Mouse (Mus musculus): ENCODE measurements around the gene Pycr1.

Gene Pycr1

DNA sequence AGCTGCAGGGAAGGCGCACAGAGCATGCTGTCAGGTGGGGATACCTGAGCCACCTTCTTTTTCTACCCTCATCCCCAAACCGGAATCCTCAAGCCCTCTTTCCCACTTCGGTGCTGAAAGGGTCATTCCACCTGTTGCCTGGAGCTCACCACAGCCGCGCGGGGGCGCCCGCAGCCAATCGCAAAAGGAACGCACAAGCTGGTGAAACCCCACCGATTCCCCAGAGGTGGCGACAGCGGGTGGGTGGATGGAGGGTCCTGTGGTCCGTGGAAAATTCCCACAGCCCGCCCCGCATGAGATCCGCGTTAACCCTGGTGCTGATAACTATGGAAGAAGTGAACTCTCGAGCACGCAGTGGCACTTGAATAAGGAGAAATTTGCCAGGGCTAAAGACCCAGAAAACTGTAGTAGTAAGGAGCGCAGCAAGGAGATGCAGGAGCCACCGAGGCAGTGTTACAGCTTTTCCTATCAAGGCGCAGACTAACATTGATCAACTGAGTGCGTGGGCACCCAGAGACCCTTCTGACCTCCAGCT lies 15.4 kb upstream of the Pycr1 start:
- DNase-seq (ENCODE audit: extremely low read depth, low read depth) = no peak

DNA sequence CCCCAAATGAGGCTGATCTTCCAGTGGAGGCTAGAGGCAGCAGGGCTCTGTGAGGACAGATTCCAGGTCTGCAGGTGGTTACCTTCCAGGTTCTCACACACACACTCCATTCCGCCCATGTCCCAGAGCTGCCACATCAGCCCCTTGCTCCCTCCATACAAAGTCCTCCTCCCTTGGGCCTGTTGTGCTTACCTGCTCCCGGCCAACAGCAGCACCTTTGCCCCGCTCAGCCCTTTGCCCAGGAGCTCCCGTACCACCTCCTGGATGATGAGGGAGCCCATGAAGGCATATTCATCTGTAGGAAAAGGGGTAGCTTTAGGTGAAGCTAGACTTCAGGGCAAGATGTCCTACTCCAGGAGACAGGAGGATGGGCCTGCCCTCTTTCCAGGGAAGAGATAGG lies 13.7 kb upstream of the Pycr1 start:
- no peak for DNase-seq (ENCODE audit: extremely low read depth, low read depth)

DNA sequence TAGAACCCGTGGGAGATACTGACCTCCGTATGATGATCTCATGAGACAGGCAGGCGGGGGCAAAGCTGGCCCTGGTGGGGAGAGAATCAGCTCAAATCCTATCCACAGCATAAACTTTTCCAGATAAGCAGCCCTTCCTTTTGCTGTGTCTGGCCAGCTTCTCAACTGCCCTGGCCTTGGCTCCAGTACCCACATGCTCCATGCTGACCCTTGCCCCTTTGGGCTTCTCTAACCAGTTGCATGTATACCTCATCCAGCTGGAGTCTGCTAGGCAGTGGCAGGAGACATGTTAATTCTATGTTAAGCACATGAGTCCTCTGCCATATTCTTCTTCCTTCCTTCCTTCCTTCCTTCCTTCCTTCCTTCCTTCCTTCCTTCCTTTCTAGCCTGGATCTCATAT lies 11.2 kb upstream of the Pycr1 start:
- no peak for DNase-seq (ENCODE audit: extremely low read depth, low read depth)

DNA sequence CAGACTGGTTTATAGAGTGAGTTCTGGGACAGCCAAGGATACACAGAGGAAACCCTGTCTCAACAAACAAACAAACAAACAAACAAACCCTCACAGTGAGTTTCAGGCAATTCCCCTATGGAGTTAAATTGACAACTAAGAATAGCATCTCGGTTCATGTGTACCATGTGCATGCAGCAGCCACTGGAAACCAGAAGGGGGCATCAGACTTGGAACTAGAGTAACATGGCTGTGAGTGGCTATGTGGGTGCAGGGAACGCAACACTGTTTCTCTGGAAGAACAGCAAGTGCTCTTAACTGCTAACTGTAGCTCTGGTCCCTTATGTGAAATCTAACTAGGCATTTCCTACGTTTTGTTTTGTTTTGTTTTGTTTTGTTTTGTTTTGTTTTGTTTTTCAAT lies 8.3 kb upstream of the Pycr1 start:
- DNase-seq (ENCODE audit: extremely low read depth, low read depth) = no peak

DNA sequence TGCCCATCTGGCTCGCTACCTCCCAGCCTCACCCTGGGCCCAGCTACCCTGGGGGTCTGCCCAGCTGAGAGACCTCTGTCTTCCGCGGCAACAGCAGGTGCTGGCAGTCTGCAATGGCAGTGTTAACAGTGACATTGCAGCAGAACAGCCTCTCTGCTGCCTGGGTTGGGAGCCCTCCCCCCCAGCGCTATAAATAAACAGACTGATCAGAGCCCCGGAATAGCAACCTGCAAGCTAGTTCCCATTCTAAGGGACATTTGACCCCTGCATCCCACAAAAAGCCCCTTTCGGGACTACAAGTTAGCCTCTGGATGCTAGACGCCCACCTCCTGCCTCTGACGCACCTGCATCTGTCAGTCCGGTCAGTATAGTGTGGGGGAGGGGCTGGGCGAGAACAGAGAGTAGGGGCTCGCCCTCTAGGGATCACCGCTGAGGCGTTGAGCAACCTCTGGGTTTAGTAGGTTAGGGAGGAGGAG lies 4.5 kb upstream of the Pycr1 start, which contains the start of gene Myadml2:
Gene Myadml2, minus strand, starts transcription at position 158 of the 476 bp plus-strand sequence.
- DNase-seq (ENCODE audit: extremely low read depth, low read depth) = no peak

- DNase-seq (ENCODE audit: extremely low read depth, low read depth) = no peak
These were observed 3.7 kb upstream of the Pycr1 start for GRCm38 (mm10) chr11:120647047-120647830.

DNA sequence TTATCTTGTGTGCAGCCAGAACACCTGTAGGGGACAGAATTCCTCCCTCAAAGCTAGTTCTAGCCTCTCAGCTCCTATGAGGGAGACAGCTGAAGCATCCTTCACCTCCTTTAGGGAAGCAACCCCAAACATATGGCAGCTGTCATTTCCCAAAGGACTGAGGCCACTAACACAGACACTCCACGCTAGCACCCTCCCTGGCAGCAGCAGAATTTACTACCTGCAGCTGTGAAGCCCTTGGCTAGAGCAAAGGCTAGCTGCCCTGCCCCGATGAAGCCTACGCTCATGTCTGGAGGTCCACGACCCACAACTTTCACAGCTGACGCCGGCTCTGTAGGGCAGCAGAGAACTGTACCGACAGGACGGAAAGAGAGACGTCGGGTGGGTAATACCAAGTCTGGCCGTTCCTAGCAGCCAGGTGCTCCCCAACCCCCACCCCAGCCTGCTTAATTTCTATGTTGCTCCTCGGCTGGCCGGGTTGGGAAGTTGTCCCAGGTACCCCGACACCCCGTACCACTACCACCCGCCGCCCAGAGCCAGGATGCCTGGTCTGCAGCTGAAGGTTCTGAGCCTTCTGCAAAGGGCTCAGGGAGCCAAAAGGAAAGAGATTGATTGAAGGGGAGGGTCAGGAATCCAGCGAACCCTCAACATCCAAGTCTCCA lies 499 bp downstream of the Pycr1 start:
- DNase-seq (ENCODE audit: extremely low read depth, low read depth) = no peak

DNA sequence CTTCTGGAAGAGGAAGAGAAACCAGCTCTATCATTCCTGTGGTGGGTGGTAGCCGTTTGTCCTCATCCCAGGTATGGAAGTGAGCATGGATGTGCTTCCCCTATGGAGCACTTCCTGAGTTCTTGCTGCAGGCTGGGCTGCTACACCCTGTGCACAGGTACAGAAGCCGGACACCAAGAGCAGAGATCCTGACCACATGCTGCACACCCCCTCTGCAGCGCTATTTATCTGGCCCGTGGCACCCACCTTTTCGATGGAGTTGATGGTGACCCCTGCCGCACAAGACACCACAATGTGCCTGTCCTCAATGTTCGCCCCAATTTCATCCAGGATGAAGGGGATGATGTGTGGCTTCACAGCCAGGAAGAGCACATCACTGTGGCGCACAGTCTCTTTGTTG lies 1.7 kb downstream of the Pycr1 start:
- DNase-seq (ENCODE audit: extremely low read depth, low read depth) = no peak

DNA sequence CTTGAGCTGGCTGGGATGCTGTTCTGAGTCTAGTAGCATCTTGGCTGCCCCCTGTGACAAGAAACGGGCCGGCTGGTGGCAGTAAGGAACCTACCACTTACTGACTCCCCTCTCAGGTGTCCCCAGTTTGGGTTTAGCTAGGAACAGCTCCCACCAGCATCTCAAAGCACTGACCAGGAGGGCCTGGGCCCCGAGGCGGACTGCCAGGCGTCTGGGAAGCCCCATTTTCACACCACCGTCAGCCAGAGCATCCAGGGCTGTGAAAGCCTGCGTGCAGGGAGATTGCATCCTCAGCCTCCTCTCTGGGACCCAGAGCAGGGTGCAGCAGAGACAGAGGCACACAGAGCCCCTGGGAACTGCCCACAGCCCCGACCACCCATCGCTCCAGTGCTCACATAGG lies 2.3 kb downstream of the Pycr1 start:
- DNase-seq (ENCODE audit: extremely low read depth, low read depth) = no peak

GRCm38 (mm10) chr11:120634810-120635209 lies 8.8 kb downstream of the Pycr1 start:
- DNase-seq (ENCODE audit: extremely low read depth, low read depth) = no peak

DNA sequence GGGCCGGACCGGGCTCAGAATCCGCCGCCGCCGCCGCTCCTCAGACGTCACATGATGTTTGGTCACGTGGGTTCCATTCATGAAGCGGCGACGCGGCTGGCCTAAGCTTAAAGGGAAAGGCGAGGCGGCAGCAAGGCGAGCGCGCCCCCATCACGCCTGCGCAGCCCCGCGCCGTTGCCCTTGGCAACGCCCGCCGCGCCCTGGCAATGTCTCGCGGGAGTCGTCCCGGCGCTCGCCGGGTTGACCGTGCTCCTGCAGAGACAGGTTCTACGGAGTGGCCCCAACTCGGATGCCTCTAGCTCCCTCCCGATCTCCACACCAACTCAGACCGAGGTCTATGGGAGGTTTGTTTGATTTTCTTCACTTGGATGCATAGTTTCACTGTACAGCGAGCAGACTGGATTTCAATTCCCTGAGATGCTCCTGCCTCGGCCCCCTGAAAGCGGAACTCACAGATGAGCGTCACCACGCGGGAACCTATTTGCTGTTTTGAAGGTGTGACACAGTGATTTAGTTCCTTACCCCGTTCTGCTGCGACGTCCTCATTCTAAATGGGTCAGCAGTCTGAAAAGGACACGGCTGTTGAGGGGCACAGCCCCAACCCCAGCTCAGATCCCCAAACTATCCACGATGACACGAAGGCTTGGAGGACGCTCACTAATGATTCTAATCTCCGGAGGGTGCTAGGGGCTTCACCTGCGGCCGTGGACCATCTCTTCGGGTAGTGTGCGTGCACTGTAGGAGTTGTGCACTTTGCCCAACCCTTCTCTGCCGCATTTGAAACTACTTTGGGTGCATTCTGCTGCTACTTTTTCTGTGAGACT lies 9.8 kb downstream of the Pycr1 start, which contains the start of gene Mafg:
Gene Mafg, minus strand, starts transcription at position 81 of the 824 bp plus-strand sequence.
- DNase-seq (ENCODE audit: extremely low read depth, low read depth) = peak; percentile 83

DNA sequence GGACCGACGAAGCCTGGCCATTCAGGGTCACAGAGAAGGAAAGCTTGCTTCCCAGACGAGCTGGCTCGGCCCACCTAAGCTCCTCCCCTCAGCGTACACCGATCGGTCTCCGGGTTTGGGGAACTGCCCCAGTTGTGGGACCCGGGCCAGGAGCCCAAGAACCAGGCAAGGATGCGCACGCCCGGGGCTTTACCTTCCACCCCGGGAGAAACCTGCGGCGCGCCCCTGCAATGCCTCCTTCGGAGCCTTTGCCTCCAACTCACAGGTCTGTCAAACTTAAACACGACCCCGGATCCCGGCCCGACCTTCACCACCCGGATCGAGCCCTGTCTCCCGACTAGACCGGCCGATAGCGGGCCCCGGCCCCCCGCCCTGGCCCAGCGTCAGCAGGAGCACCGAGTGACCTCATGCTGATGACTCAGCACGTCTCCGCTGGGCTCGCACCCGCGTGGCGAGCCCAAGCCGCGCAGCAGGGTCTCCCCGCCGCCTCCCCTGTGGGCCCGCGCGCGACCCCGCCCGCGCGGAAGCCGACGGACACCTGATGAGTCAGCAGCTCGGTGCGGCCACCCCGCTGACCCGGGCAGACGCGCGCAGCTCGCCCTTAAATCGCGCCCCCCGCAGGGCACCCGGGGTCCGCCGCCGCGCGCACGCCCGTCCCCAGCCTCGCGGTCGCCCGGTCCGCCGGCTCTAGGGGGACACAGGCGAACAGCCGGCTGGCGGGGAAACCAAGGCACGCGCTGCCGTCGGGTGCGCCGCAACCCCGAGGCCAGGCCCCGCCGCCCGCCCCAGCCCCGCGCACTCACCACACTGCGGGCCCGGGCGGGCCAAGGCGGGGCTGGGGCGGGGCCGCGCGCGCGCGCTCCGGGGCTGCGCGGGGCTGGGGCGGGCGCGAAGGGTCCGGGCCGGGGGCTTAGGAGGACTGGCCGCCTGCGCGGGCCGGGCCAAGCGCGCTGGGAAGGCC lies 10.7 kb downstream of the Pycr1 start:
- DNase-seq (ENCODE audit: extremely low read depth, low read depth) = peak; percentile 66

GRCm38 (mm10) chr11:120631726-120632448 lies 11.7 kb downstream of the Pycr1 start:
- DNase-seq (ENCODE audit: extremely low read depth, low read depth) = no peak

DNA sequence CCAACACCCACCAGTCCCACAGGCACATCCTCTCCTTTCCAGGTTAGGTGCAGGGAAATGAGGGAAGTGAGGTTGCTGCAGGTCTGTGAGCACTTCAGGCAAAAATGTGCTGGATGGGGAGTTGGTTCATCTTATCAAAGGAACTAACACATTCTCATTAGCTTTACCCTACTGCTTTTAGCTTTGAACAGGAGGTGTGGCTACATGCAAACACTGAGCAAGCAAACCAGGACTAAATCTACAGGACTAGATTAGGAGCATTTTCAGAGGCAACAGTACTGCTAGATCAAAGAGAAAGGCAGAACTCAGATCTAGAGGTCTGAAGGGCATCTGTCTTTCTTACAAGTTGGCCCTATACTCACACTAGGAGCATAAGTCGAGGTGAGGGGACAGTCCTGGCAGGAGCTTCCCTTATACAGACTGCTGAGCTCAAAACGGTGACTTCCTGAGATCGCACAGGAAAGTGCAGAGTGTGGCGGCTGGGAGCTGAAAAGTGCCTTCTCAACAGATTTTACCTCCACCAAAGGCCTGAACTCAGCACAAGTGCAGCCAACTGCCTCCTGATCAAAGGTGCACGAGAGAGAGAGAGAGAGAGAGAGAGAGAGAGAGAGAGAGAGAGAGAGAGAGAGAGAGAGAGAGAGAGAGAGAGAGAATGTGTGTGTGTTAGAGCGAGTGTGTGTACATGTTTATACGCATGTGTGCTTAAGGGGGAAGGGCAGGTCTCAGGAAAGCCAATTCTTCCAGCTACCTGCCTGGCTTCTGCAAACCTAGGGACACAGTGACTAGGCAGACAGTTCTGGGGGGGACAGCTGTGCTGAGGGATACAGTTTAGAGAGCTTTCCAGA lies 12.5 kb downstream of the Pycr1 start:
- DNase-seq (ENCODE audit: extremely low read depth, low read depth) = no peak

GRCm38 (mm10) chr11:120630401-120630871 lies 13.1 kb downstream of the Pycr1 start:
- no peak for DNase-seq (ENCODE audit: extremely low read depth, low read depth)

- no peak for DNase-seq (ENCODE audit: extremely low read depth, low read depth)
These were observed 13.7 kb downstream of the Pycr1 start for GRCm38 (mm10) chr11:120629911-120630310.

DNA sequence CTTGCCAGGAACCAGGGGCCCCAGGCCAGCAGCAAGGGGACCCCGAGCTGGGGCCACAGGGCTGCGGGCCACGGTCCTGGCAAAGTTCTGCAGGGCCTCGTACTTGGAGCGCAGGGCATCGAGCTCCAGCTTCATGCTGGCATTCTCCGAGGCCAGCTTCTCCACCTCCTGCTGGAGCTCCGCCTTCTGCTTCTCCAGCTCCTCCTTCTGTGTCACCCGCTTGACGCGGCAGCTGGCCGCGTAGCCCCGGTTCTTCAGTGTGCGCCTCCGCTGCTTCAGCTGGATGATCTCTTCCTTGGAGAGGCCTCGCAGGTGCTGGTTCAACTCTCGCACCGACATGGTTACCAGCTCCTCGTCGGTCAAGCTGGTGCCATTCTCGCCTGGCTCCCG lies 14.2 kb downstream of the Pycr1 start:
- DNase-seq (ENCODE audit: extremely low read depth, low read depth) = no peak

GRCm38 (mm10) chr11:120628601-120629340 lies 14.8 kb downstream of the Pycr1 start:
- no peak for DNase-seq (ENCODE audit: extremely low read depth, low read depth)
